ENCODE assay signal across 14 mouse cellular contexts in genomic region chr15:85233690-85234089, GRCm38 (mm10). TPM values are rescaled to one million over a fixed set of nuclear protein-coding genes. Genes with fewer than 3 reads are reported as not detected.
DNase-seq lines count a peak whose midpoint lies in the region; ATAC-seq lines count a peak whose summit lies in the region.
"Had no signal": no experiment of that assay in that cellular context is flagged by ENCODE, and none has a peak within 500 bp of the region (broad histone marks: within the 10 kb centered on the region; RNA-seq: fewer than 3 reads in every experiment).

No protein-coding gene starts in this region.

- no peak for DNase-seq in heart, adult 9 months (ENCODE audit: low spot score in 2 of 2)
- peak; percentile 60 for DNase-seq in thymus, postnatal 14 days
- DNase-seq in thymus, postnatal 10 days (ENCODE audit: low spot score in 2 of 2), result no peak
- peak; percentile 66 to 83 for DNase-seq in urinary bladder, postnatal 36 days (ENCODE audit: low spot score in 2 of 2)
- DNase-seq in yolk sac, embryonic 10.5 days (ENCODE audit: low spot score), result no peak
- DNase-seq: cerebellum, adult 9-11 months; heart, adult 18-20 months; layer of hippocampus, postnatal 36 days had no signal

- ATAC-seq in heart, embryonic 12.5 days (ENCODE audit: insufficient number of reproducible peaks, low FRiP score), result no peak
- no peak; the same call in 1 of the 2 replicates for ATAC-seq in intestine, embryonic 16.5 days
- no peak for ATAC-seq in midbrain, embryonic 15.5 days (replicated peaks)

- 72% methylated on average over 4 of the region's 4 CpGs for WGBS in heart, embryonic 12.5 days
- 59% methylated on average over 4 of the region's 4 CpGs for WGBS in intestine, embryonic 16.5 days
- 86% methylated on average over 4 of the region's 4 CpGs for whole genome bisulfite sequencing in midbrain, embryonic 15.5 days

- peaks cover 63% of the 10 kb centered on the region for H3K36me3 ChIP-seq in heart, embryonic 12.5 days
- peaks cover 15% of the 10 kb centered on the region for H3K36me3 ChIP-seq in intestine, embryonic 16.5 days (ENCODE audit: control insufficient read depth, insufficient read depth, low read length)
- H3K36me3 ChIP-seq in midbrain, embryonic 15.5 days (replicated peaks), result no peaks in the 10 kb centered on the region
- H3K36me3 ChIP-seq: liver, embryonic 15.5 days had no signal

- no peak overlapping the region for H3K27ac ChIP-seq in heart, embryonic 12.5 days (ENCODE audit: poor library complexity, severe bottlenecking)
- peak overlapping the region; percentile 74 for H3K27ac ChIP-seq in intestine, embryonic 16.5 days (ENCODE audit: low read length)
- H3K27ac ChIP-seq in midbrain, embryonic 15.5 days, result no peak overlapping the region
- H3K27ac ChIP-seq: hindbrain, embryonic 12.5 days; kidney, postnatal 0 days; liver, embryonic 15.5 days had no signal

- H3K4me1 ChIP-seq in heart, embryonic 12.5 days (replicated peaks), result peaks cover 35% of the 10 kb centered on the region
- H3K4me1 ChIP-seq in intestine, embryonic 16.5 days (ENCODE audit: control insufficient read depth, insufficient read depth, low read length), result peaks cover 26% of the 10 kb centered on the region
- H3K4me1 ChIP-seq in midbrain, embryonic 15.5 days, result no peaks in the 10 kb centered on the region
- H3K4me1 ChIP-seq: hindbrain, embryonic 12.5 days had no signal

- no peak overlapping the region for H3K4me3 ChIP-seq in heart, embryonic 12.5 days
- no peak overlapping the region for H3K4me3 ChIP-seq in intestine, embryonic 16.5 days (ENCODE audit: low read length)
- H3K4me3 ChIP-seq in midbrain, embryonic 15.5 days, result no peak overlapping the region
- H3K4me3 ChIP-seq: hindbrain, embryonic 12.5 days; liver, embryonic 15.5 days had no signal

- 0 out of 2 replicates have a peak, but pooled peaks cover 14% of the 10 kb centered on the region for H3K27me3 ChIP-seq in heart, embryonic 12.5 days (replicated peaks)
- no peaks in the 10 kb centered on the region for H3K27me3 ChIP-seq in intestine, embryonic 16.5 days (replicated peaks; ENCODE audit: control insufficient read depth, insufficient read depth, low read length)
- H3K27me3 ChIP-seq in midbrain, embryonic 15.5 days (replicated peaks), result no peaks in the 10 kb centered on the region
- H3K27me3 ChIP-seq: hindbrain, embryonic 12.5 days; liver, embryonic 15.5 days had no signal

- no peak overlapping the region for H3K4me2 ChIP-seq in heart, embryonic 12.5 days
- peak overlapping the region; percentile 17; the same call in 1 of the 2 replicates for H3K4me2 ChIP-seq in intestine, embryonic 16.5 days (ENCODE audit: low read depth, low read length)
- no peak overlapping the region for H3K4me2 ChIP-seq in midbrain, embryonic 15.5 days
- H3K4me2 ChIP-seq: hindbrain, embryonic 12.5 days; liver, embryonic 15.5 days had no signal

- no peaks in the 10 kb centered on the region for H3K9me3 ChIP-seq in heart, embryonic 12.5 days (replicated peaks)
- no peaks in the 10 kb centered on the region for H3K9me3 ChIP-seq in intestine, embryonic 16.5 days (ENCODE audit: control insufficient read depth, low read length)
- no peaks in the 10 kb centered on the region for H3K9me3 ChIP-seq in midbrain, embryonic 15.5 days
- H3K9me3 ChIP-seq: hindbrain, embryonic 12.5 days; liver, embryonic 15.5 days had no signal

- H3K9ac ChIP-seq in heart, embryonic 12.5 days, result 0 out of 2 replicates have a peak overlapping the region, but pooled peaks have one; percentile 2
- peak overlapping the region; percentile 36; the same call in 1 of the 2 replicates for H3K9ac ChIP-seq in intestine, embryonic 16.5 days (ENCODE audit: low read depth, low read length)
- H3K9ac ChIP-seq in midbrain, embryonic 15.5 days, result no peak overlapping the region
- H3K9ac ChIP-seq: hindbrain, embryonic 12.5 days; liver, embryonic 15.5 days had no signal

RNA-seq across cellular contexts. Expression of gene Fbln1, which starts 27.9 kb away (rescaled TPM):
- 142 and 145 TPM in 2 replicates for polyA plus RNA-seq in heart, embryonic 12.5 days (2016; fragmentation: Nextera tagmentation; extraction: Ambion mirVana)
- 189 and 191 TPM in 2 replicates for polyA plus RNA-seq in intestine, embryonic 16.5 days (2015; fragmentation: Nextera tagmentation; extraction: Ambion mirVana)
- polyA plus RNA-seq in midbrain, embryonic 15.5 days (2015; fragmentation: Nextera tagmentation; extraction: Ambion mirVana), result 47.4 and 54.9 TPM in 2 replicates

Comparison
In these comparisons a context has a peak if more than half of its experiments do, and no peak if none do; other contexts are left out.
1. DNase-seq: peak in thymus, postnatal 14 days (single experiment) and urinary bladder, postnatal 36 days (2 of 2); none in heart, adult 9 months (0 of 2), thymus, postnatal 10 days (0 of 2) and yolk sac, embryonic 10.5 days (single experiment).